Mouse (Mus musculus): Measurements from ENCODE around the gene Brsk2. TPM values are rescaled to one million over a fixed set of nuclear protein-coding genes. Genes with fewer than 3 reads are reported as not detected.
A peak's percentile ranks its signal among the peaks of the same experiment; 100 is the strongest.
"Not testable (repeated sequence)": the region's sequence is repeated elsewhere in the genome, so short reads cannot be mapped to it uniquely, and the experiment has no call there.

Brsk2 gene
- 0.09 and 0.33 TPM in 2 replicates for polyA plus RNA-seq (2012; rRNA removed)

- peak; percentile 23 for DNase-seq (ENCODE audit: low read depth)
Measured at GRCm38 (mm10) chr7:141948906-141949798, at the start of gene Brsk2. Brsk2 (plus strand) TSS chr7:141949751.

DNA sequence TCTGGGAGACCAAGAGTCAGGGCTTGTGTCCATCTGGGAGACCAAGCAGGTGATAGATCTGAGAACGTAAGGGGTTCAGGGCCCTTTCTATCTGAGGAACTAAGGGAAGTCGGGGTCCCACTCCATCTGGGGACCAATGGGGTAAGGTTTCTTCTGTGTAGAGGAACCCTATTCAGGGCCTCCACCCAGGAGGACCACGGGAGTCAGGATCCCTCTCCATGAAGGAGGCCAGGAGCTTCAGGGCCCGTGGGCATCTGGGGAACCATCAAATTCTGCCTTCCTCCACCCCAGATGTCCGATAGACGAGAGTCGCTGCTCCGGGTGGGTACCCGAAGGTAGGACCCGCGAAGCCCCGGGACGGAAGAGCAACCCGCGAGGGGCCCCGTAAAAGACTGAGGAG is 47.7 kb upstream of the Brsk2 start:
- DNase-seq (ENCODE audit: low read depth), result no peak

DNA sequence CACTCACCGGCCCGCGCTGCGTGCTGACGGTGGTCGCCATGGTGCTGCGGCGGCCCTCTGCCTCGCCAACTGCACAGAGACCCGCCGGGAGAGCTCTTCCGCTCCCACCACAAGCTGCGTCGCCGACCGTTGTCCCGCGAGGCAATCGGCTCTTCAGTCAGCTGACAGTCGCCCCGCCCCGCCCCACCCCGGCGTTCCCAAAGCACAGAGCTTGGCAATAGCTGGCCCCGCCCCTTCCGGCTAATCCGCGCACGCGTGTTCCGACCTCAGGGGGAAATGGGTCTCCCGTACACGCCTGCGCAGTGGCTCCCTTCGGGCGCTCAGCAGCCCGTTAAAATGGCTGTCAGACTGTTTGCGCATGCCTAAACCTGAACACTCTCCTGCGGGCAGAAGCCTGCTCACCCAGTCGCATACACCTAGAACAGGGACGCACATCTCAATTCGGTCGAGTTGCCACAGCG is 47.3 kb upstream of the Brsk2 start:
- peak; percentile 66 for DNase-seq (ENCODE audit: low read depth)

GRCm38 (mm10) chr7:141902791-141903190 is 46.8 kb upstream of the Brsk2 start:
- no peak for DNase-seq (ENCODE audit: low read depth)

GRCm38 (mm10) chr7:141908591-141908990 is 41.0 kb upstream of the Brsk2 start:
- no peak for DNase-seq (ENCODE audit: low read depth)

DNA sequence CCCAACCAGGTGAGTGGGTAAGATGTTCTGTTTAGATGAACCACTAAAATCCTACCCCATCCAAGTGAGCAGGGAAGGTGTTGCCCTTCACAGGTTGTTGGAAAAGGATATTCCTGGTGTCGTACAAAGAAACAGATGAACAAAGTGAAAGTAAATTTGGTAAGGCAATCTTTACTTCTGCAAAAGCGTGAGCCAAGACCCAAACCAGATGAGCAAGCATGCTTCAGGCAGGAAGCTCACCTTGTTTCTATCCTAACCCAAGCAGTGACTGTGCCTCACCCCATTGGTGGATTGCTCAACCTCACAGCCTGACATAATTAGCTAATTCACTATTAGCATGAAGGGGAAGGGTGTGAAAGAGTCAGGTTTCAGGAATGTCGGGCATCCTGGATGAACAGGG is 38.2 kb upstream of the Brsk2 start:
- DNase-seq (ENCODE audit: low read depth), result peak; percentile 30

GRCm38 (mm10) chr7:141918407-141918806 is 31.1 kb upstream of the Brsk2 start, which contains the start of gene Tollip:
Tollip (minus strand) TSS chr7:141918507.
- DNase-seq (ENCODE audit: low read depth), result no peak

DNA sequence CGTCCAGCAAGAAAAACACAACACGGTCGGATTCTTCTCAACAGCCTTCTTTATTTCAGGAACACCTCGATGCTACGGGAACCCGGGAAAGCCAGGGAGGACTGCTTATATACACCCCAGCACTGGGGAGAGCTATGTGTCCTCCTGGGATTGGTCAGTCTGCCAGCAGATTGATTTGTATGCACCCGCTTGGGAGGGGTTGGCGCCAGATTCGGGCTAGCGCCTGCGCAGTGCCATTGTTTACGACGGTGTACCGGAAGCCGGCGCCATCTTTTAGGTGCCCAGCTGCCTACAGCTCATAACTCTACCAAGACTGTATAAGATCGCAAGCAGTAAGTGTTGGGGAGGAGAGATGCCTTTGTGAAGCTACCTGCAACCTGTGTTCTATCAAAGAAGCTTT is 25.4 kb upstream of the Brsk2 start:
- not testable (repeated sequence) for DNase-seq (ENCODE audit: low read depth)

DNA sequence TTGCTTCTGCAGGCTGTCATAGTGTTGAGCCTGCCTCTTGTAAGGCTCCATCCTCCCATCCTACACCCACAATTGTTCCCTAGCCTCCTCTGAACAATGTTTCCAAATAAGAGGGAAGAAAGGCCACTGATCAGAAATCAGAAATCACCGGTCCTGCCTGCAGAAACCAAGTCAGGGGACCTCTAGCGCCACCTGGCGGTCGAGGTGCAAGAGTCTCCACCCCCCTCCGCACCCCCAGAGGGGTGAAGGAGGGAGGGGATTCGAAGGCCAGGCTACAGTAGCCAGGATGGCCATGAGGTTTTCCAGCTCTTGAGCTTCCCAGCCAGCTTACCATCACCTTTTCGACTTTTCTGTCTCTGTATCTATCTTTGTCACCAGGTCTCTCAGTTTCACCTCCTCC is 24.6 kb upstream of the Brsk2 start:
- no peak for DNase-seq (ENCODE audit: low read depth)

GRCm38 (mm10) chr7:141928642-141929041 is 20.9 kb upstream of the Brsk2 start:
- no peak for DNase-seq (ENCODE audit: low read depth)

GRCm38 (mm10) chr7:141934128-141934898 is 15.2 kb upstream of the Brsk2 start:
- DNase-seq (ENCODE audit: low read depth), result no peak

GRCm38 (mm10) chr7:141934951-141935350 is 14.6 kb upstream of the Brsk2 start:
- DNase-seq (ENCODE audit: low read depth), result no peak

- DNase-seq (ENCODE audit: low read depth), result no peak
Measured at GRCm38 (mm10) chr7:141943444-141943843, 6.1 kb upstream of the Brsk2 start.

- DNase-seq (ENCODE audit: low read depth), result no peak
Measured at GRCm38 (mm10) chr7:141945927-141946326, 3.6 kb upstream of the Brsk2 start.

GRCm38 (mm10) chr7:141947512-141947911 is 2.0 kb upstream of the Brsk2 start:
- DNase-seq (ENCODE audit: low read depth), result no peak

- no peak for DNase-seq (ENCODE audit: low read depth)
Measured at GRCm38 (mm10) chr7:141948045-141948444, 1.5 kb upstream of the Brsk2 start.

GRCm38 (mm10) chr7:141949799-141950103 is 200 bp downstream of the Brsk2 start:
- DNase-seq (ENCODE audit: low read depth), result no peak

GRCm38 (mm10) chr7:141950104-141951013 is 808 bp downstream of the Brsk2 start:
- DNase-seq (ENCODE audit: low read depth), result no peak

- no peak for DNase-seq (ENCODE audit: low read depth)
Measured at GRCm38 (mm10) chr7:141951821-141952220, 2.3 kb downstream of the Brsk2 start.

GRCm38 (mm10) chr7:141952920-141953319 is 3.4 kb downstream of the Brsk2 start:
- DNase-seq (ENCODE audit: low read depth), result no peak

DNA sequence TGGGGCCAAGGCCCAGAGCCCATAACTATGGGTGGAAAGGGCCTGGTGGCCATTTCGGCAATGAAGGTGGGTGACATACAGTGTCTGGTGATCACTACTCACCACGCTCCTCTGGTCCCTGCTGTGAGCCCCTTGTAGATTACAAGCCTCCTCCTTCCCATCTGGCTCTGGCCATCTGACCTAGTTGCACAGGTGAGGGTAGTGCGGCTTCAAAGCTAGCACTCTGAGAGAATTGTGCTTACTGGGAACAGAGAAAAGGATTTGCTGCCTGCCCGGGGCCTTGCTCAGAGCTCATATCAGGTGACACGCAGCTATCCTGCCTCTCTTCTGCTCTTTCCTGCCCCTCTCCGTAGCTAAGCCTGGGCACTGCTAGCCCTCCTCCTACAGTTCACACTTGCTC is 4.1 kb downstream of the Brsk2 start:
- DNase-seq (ENCODE audit: low read depth), result no peak
